Mouse (Mus musculus) cerebral cortex, adult 2 months (tissue): Measurements from ENCODE around the gene Sash3.

Experiments used
- WGBS: fragments of 180-500 bp; shearing (Covaris S2); methylation state at CpG from one replicate; pipeline ENCODE4 v1.1.7; 2018; 5-methylcytosine and 5-hydroxymethylcytosine counted together

Gene Sash3

GRCm38 (mm10) chrX:48141481-48141880 lies 4.8 kb upstream of the Sash3 start:
- WGBS = 79% methylated on average over 6 of the region's 6 CpGs

- 62% methylated on average over 24 of the region's 26 CpGs for WGBS
These were observed 2.6 kb upstream of the Sash3 start for GRCm38 (mm10) chrX:48143415-48144335.

GRCm38 (mm10) chrX:48147226-48147625 lies 990 bp downstream of the Sash3 start:
- WGBS = 74% methylated on average over 2 of the region's 2 CpGs

- 80% methylated on average over 7 of the region's 7 CpGs for WGBS
These were observed 1.5 kb downstream of the Sash3 start for GRCm38 (mm10) chrX:48147741-48148186.

- WGBS = 89% methylated on average over 7 of the region's 7 CpGs
These were observed 5.9 kb downstream of the Sash3 start for GRCm38 (mm10) chrX:48152106-48152505.

- 84% methylated on average over 2 of the region's 2 CpGs for WGBS
These were observed 7.2 kb downstream of the Sash3 start for GRCm38 (mm10) chrX:48153414-48153813.

GRCm38 (mm10) chrX:48153949-48154348 lies 7.7 kb downstream of the Sash3 start:
- WGBS = 55% methylated on average over 2 of the region's 2 CpGs

- 67% methylated on average over 6 of the region's 6 CpGs for WGBS
These were observed 9.3 kb downstream of the Sash3 start for GRCm38 (mm10) chrX:48155489-48155888.

GRCm38 (mm10) chrX:48157396-48157795 lies 11.2 kb downstream of the Sash3 start:
- 74% methylated on average over 8 of the region's 8 CpGs for WGBS

- 82% methylated on average over 11 of the region's 11 CpGs for WGBS
These were observed 12.1 kb downstream of the Sash3 start for GRCm38 (mm10) chrX:48158229-48158919.

GRCm38 (mm10) chrX:48169892-48170291 lies 23.7 kb downstream of the Sash3 start:
- WGBS = 31% methylated on average over 1 of the region's 1 CpGs

GRCm38 (mm10) chrX:48170368-48170767 lies 24.1 kb downstream of the Sash3 start:
- 27% methylated on average over 1 of the region's 1 CpGs for WGBS

GRCm38 (mm10) chrX:48181844-48182243 lies 35.6 kb downstream of the Sash3 start:
- WGBS = 34% methylated on average over 6 of the region's 6 CpGs

GRCm38 (mm10) chrX:48184703-48185102 lies 38.5 kb downstream of the Sash3 start:
- 82% methylated on average over 3 of the region's 3 CpGs for WGBS

GRCm38 (mm10) chrX:48191261-48191660 lies 45.0 kb downstream of the Sash3 start:
- WGBS = 82% methylated on average over 6 of the region's 6 CpGs

- 51% methylated on average over 14 of the region's 14 CpGs for WGBS
These were observed 47.3 kb downstream of the Sash3 start for GRCm38 (mm10) chrX:48193235-48194152.

- WGBS = 78% methylated on average over 3 of the region's 3 CpGs
These were observed 51.6 kb downstream of the Sash3 start for GRCm38 (mm10) chrX:48197856-48198255.

- WGBS = 34% methylated on average over 2 of the region's 2 CpGs
These were observed 52.8 kb downstream of the Sash3 start for GRCm38 (mm10) chrX:48199026-48199425.

GRCm38 (mm10) chrX:48200699-48201098 lies 54.5 kb downstream of the Sash3 start:
- WGBS = 70% methylated on average over 3 of the region's 3 CpGs

- 51% methylated on average over 7 of the region's 7 CpGs for WGBS
These were observed 55.7 kb downstream of the Sash3 start for GRCm38 (mm10) chrX:48201973-48202372.

GRCm38 (mm10) chrX:48202436-48202835 lies 56.2 kb downstream of the Sash3 start:
- WGBS = 64% methylated on average over 7 of the region's 7 CpGs

GRCm38 (mm10) chrX:48202995-48203394 lies 56.8 kb downstream of the Sash3 start:
- WGBS = 79% methylated on average over 4 of the region's 4 CpGs
